Mouse (Mus musculus): ENCODE measurements around the gene Ptprr.

GRCm38 (mm10) chr10:116121463-116121862 is 103.5 kb downstream of the Ptprr start:
- no peak for TF ChIP-seq POLR2A (IDR thresholded peaks at IDR 0.05; ENCODE audit: control insufficient read depth, low read depth, low read length)
- TF ChIP-seq CTCF (IDR thresholded peaks at IDR 0.05; ENCODE audit: control insufficient read depth, insufficient read depth, insufficient replicate concordance, low read depth, low read length) = no peak
